Mouse (Mus musculus) midbrain, embryonic 14.5 days (tissue): Measurements from ENCODE around the gene Lrrc51. TPM values are rescaled to one million over a fixed set of nuclear protein-coding genes. Genes with fewer than 3 reads are reported as not detected.

Experiments
- ATAC-seq: fragments of 200-750 bp; cut with Nextera tagmentation; 2 replicates; pipeline ENCODE4 v1.8.0; 2017; ENCODE audit warnings: moderate number of reproducible peaks, moderate library complexity; ENCODE audit not compliant: low FRiP score, low TSS enrichment
- DNase-seq: peaks from one replicate; pipeline ENCODE4 v3.0.0-alpha.2; 2015
- H3K27ac ChIP-seq: fragments of 300-500 bp; sonication (generic); replicated peaks from 2 replicates; pipeline ENCODE4 v1.5.1; 2014; ENCODE audit warnings: mild to moderate bottlenecking, low read depth, low read length, moderate library complexity
- H3K27me3 ChIP-seq: fragments of 300-500 bp; sonication (generic); 2 replicates; pipeline ENCODE4 v1.6.1; 2014; ENCODE audit warnings: low read length, control low read depth, mixed read lengths; ENCODE audit not compliant: control insufficient read depth, insufficient read depth
- H3K36me3 ChIP-seq: fragments of 300-500 bp; sonication (generic); 2 replicates; pipeline ENCODE4 v1.6.1; 2014; ENCODE audit warnings: low read length, control low read depth; ENCODE audit not compliant: control insufficient read depth, insufficient read depth
- H3K4me1 ChIP-seq: fragments of 300-500 bp; sonication (generic); 2 replicates; pipeline ENCODE4 v1.6.1; 2014; ENCODE audit warnings: mild to moderate bottlenecking, antibody characterized with exemption, low read length, control low read depth; ENCODE audit not compliant: control insufficient read depth, insufficient read depth
- H3K4me2 ChIP-seq: fragments of 300-500 bp; sonication (generic); 2 replicates; pipeline ENCODE4 v1.6.1; 2014; ENCODE audit warnings: mild to moderate bottlenecking, low read length, moderate library complexity
- H3K4me3 ChIP-seq: fragments of 300-500 bp; sonication (generic); replicated peaks from 2 replicates; pipeline ENCODE4 v1.5.1; 2014; ENCODE audit warnings: low read depth, low read length
- H3K9ac ChIP-seq: fragments of 300-500 bp; sonication (generic); replicated peaks from 2 replicates; pipeline ENCODE4 v1.6.1; 2014; ENCODE audit warnings: mild to moderate bottlenecking, low read length, moderate library complexity
- H3K9me3 ChIP-seq: fragments of 300-500 bp; sonication (generic); 2 replicates; pipeline ENCODE4 v1.6.1; 2016; ENCODE audit warnings: low read length, control low read depth, mixed read lengths; ENCODE audit not compliant: control insufficient read depth
- WGBS: fragments of 180-500 bp; shearing (Covaris S2); extraction: QIAGEN DNeasy Blood & Tissue Kit; methylation state at CpG from one replicate; pipeline ENCODE4 v1.1.7; 2014; 5-methylcytosine and 5-hydroxymethylcytosine counted together
- polyA plus RNA-seq: library from polyadenylated mRNA; unstranded; fragments of >200 nt; fragmentation: Nextera tagmentation; extraction: Ambion mirVana; gene quantifications from 2 replicates; pipeline ENCODE4 v1.2.1, GENCODE M21; 2014

The Lrrc51 gene
- polyA plus RNA-seq: 7.4 and 10.7 TPM in 2 replicates

GRCm38 (mm10) chr7:101933751-101934240 is at the start of gene Lrrc51, which contains the start of gene Numa1:
Gene Lrrc51 (minus strand): TSS chr7:101933895.
Gene Numa1 (plus strand): TSS chr7:101934111.
- no peaks in the 10 kb centered on the region for H3K36me3 ChIP-seq
- peak; percentile 98 for ATAC-seq
- H3K9ac ChIP-seq: peak within 1 kb of the TSS; percentile 72
- DNase-seq: peak; percentile 98
- H3K4me2 ChIP-seq: peak within 1 kb of the TSS; percentile 70
- peak within 1 kb of the TSS; percentile 74; the same call in 1 of the 2 replicates for H3K27ac ChIP-seq
- no peaks in the 10 kb centered on the region for H3K9me3 ChIP-seq
- H3K27me3 ChIP-seq: no peaks in the 10 kb centered on the region
- under 1% methylated on average over 40 of the region's 40 CpGs for WGBS
- H3K4me1 ChIP-seq: peaks cover 16% of the 10 kb centered on the region
- peak within 1 kb of the TSS; percentile 88 for H3K4me3 ChIP-seq

GRCm38 (mm10) chr7:101982735-101983134 is 49.0 kb upstream of the Lrrc51 start:
- no peak overlapping the region for H3K27ac ChIP-seq
- no peak overlapping the region for H3K9ac ChIP-seq
- no peak overlapping the region for H3K4me3 ChIP-seq
- no peak for DNase-seq
- ATAC-seq: no peak
- H3K27me3 ChIP-seq: no peaks in the 10 kb centered on the region
- H3K4me1 ChIP-seq: no peaks in the 10 kb centered on the region
- H3K9me3 ChIP-seq: no peaks in the 10 kb centered on the region
- H3K36me3 ChIP-seq: peaks cover 32% of the 10 kb centered on the region
- H3K4me2 ChIP-seq: no peak overlapping the region
- WGBS: 83% methylated on average over 1 of the region's 1 CpGs

GRCm38 (mm10) chr7:101974505-101974904 is 40.8 kb upstream of the Lrrc51 start:
- H3K9ac ChIP-seq: no peak overlapping the region
- no peaks in the 10 kb centered on the region for H3K9me3 ChIP-seq
- DNase-seq: no peak
- no peaks in the 10 kb centered on the region for H3K27me3 ChIP-seq
- no peak overlapping the region for H3K27ac ChIP-seq
- H3K4me1 ChIP-seq: peaks cover 16% of the 10 kb centered on the region
- no peak overlapping the region for H3K4me2 ChIP-seq
- H3K36me3 ChIP-seq: no peaks in the 10 kb centered on the region
- 82% methylated on average over 2 of the region's 2 CpGs for WGBS
- H3K4me3 ChIP-seq: no peak overlapping the region
- ATAC-seq: no peak

GRCm38 (mm10) chr7:101973730-101974129 is 40.0 kb upstream of the Lrrc51 start:
- DNase-seq (no peak), ATAC-seq (no peak)
- no peaks in the 10 kb centered on the region for H3K9me3 ChIP-seq
- H3K27me3 ChIP-seq: no peaks in the 10 kb centered on the region
- no peaks in the 10 kb centered on the region for H3K36me3 ChIP-seq
- 97% methylated on average over 3 of the region's 3 CpGs for WGBS
- no peak overlapping the region for H3K4me3 ChIP-seq
- H3K27ac ChIP-seq: no peak overlapping the region
- peaks cover 21% of the 10 kb centered on the region for H3K4me1 ChIP-seq
- H3K4me2 ChIP-seq: no peak overlapping the region
- no peak overlapping the region for H3K9ac ChIP-seq

DNA sequence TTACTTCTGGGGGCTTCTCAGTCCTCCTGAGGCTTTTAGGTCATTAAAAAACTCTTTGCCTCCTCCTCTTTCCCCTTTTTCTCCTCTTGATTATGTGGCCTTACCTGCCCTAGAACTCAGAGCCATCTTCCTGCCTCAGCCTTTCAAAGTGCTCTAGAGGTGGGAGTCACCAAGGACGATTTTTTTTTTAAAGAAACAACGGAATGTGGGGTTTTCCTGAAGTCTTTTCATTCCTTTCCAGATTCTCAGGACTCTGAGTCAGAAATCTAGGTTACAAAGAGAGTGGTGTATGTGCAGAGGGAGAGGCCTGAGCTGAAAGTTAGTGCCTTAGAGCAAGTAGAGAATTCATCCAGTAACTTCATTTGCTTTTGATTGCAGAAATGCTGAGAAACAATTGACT is 38.0 kb upstream of the Lrrc51 start:
- Histone ChIP-seq H3K27me3 (no peaks in the 10 kb centered on the region), H3K9me3 (no peaks in the 10 kb centered on the region), H3K4me3 (peak overlapping the region; percentile 75), H3K36me3 (no peaks in the 10 kb centered on the region), H3K4me1 (peaks cover 23% of the 10 kb centered on the region), H3K27ac (peak overlapping the region; percentile 100), H3K9ac (peak overlapping the region; percentile 96; the same call in 1 of the 2 replicates), H3K4me2 (peak overlapping the region; percentile 78)
- ATAC-seq (no peak), DNase-seq (no peak)
- 55% methylated on average over 2 of the region's 2 CpGs for WGBS

- Histone ChIP-seq H3K36me3 (no peaks in the 10 kb centered on the region), H3K9ac (peak overlapping the region; percentile 96), H3K9me3 (no peaks in the 10 kb centered on the region), H3K4me2 (peak overlapping the region; percentile 78), H3K4me3 (peak overlapping the region; percentile 75), H3K4me1 (peaks cover 23% of the 10 kb centered on the region), H3K27me3 (no peaks in the 10 kb centered on the region), H3K27ac (peak overlapping the region; percentile 100)
- 3% methylated on average over 19 of the region's 19 CpGs for WGBS
- peak; percentile 86 for DNase-seq
- ATAC-seq: peak; percentile 66
Measured at GRCm38 (mm10) chr7:101970821-101971461, 37.2 kb upstream of the Lrrc51 start.

DNA sequence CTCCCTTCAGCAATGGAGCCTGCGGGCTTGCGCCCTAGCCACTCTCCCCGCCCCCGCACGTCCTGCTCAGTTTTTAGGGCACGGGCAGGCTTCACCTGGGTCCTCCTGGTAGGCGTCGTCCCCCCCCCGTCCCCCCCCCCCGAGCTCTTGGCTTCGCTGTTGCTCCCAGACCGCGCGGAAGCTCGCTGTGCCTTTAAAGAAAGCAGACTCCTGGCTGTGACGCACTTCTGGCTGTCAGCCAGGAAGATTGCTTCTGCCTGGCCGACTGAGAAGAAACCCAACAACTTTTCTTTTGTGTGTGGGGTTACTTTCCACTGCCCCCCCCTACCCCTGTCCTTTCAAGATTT is 36.7 kb upstream of the Lrrc51 start:
- ATAC-seq (peak; percentile 76), DNase-seq (peak; percentile 94)
- Histone ChIP-seq H3K4me2 (peak overlapping the region; percentile 78), H3K4me1 (peaks cover 23% of the 10 kb centered on the region), H3K9me3 (no peaks in the 10 kb centered on the region), H3K27me3 (no peaks in the 10 kb centered on the region), H3K36me3 (no peaks in the 10 kb centered on the region), H3K4me3 (peak overlapping the region; percentile 75), H3K9ac (peak overlapping the region; percentile 96), H3K27ac (peak overlapping the region; percentile 100)
- 1% methylated on average over 11 of the region's 17 CpGs for WGBS

GRCm38 (mm10) chr7:101969694-101970428 is 36.2 kb upstream of the Lrrc51 start:
- ATAC-seq (peak; percentile 91), DNase-seq (peak; percentile 91)
- peak overlapping the region; percentile 100 for H3K27ac ChIP-seq
- no peaks in the 10 kb centered on the region for H3K36me3 ChIP-seq
- 0% methylated on average over 42 of the region's 53 CpGs for WGBS
- peak overlapping the region; percentile 96 for H3K9ac ChIP-seq
- H3K27me3 ChIP-seq: no peaks in the 10 kb centered on the region
- H3K9me3 ChIP-seq: no peaks in the 10 kb centered on the region
- H3K4me1 ChIP-seq: peaks cover 23% of the 10 kb centered on the region
- H3K4me2 ChIP-seq: peak overlapping the region; percentile 78
- peak overlapping the region; percentile 75 for H3K4me3 ChIP-seq
